Mouse (Mus musculus) liver, postnatal 0 days (tissue): Measurements from ENCODE around the gene Lingo2. TPM values are rescaled to one million over a fixed set of nuclear protein-coding genes. Genes with fewer than 3 reads are reported as not detected.
"Not testable (repeated sequence)": the region's sequence is repeated elsewhere in the genome, so short reads cannot be mapped to it uniquely, and the experiment has no call there.

Source experiments
- ATAC-seq: fragments of 200-750 bp; cut with Nextera tagmentation; 2 replicates; pipeline ENCODE4 v1.8.0; 2017; ENCODE audit warnings: mild to moderate bottlenecking, moderate library complexity
- DNase-seq: peaks from one replicate; pipeline ENCODE4 v3.0.0-alpha.2; 2016
- H3K27ac ChIP-seq: fragments of 300-500 bp; sonication (generic); 2 replicates; pipeline ENCODE4 v1.5.1; 2014; ENCODE audit warnings: antibody characterized with exemption, moderate library complexity, mild to moderate bottlenecking, low read depth
- H3K27me3 ChIP-seq: fragments of 300-500 bp; sonication (generic); 2 replicates; pipeline ENCODE4 v1.6.1; 2014; ENCODE audit warnings: low read length, control low read depth, mixed read lengths; ENCODE audit not compliant: insufficient read depth
- H3K36me3 ChIP-seq: fragments of 300-500 bp; sonication (generic); replicated peaks from 2 replicates; pipeline ENCODE4 v1.6.1; 2014; ENCODE audit warnings: mild to moderate bottlenecking, control low read depth, low read length, moderate library complexity, mixed read lengths; ENCODE audit not compliant: insufficient read depth
- H3K4me1 ChIP-seq: fragments of 300-500 bp; sonication (generic); 2 replicates; pipeline ENCODE4 v1.6.1; 2014; ENCODE audit warnings: antibody characterized with exemption, mild to moderate bottlenecking, control low read depth; ENCODE audit not compliant: insufficient read depth
- H3K4me2 ChIP-seq: fragments of 300-500 bp; sonication (generic); 2 replicates; pipeline ENCODE4 v1.6.1; 2014; ENCODE audit warnings: low read depth, mild to moderate bottlenecking, low read length, moderate library complexity, mixed read lengths
- H3K4me3 ChIP-seq: fragments of 300-500 bp; sonication (generic); 2 replicates; pipeline ENCODE4 v1.5.1; 2014; ENCODE audit warnings: low read depth, low read length
- H3K9ac ChIP-seq: fragments of 300-500 bp; sonication (generic); replicated peaks from 2 replicates; pipeline ENCODE4 v1.6.1; 2014; ENCODE audit warnings: mild to moderate bottlenecking, moderate library complexity
- H3K9me3 ChIP-seq: fragments of 300-500 bp; sonication (generic); 2 replicates; pipeline ENCODE4 v1.6.1; 2016; ENCODE audit warnings: mild to moderate bottlenecking, control low read depth, low read length, mixed read lengths
- CTCF ChIP-seq: sonication (generic); IDR thresholded peaks from 2 replicates; pipeline ENCODE4 v1.5.1; 2016; ENCODE audit warnings: antibody characterized with exemption, low read depth
- EP300 ChIP-seq: IDR thresholded peaks from 2 replicates; pipeline ENCODE4 v1.6.1; 2016; ENCODE audit warnings: antibody characterized with exemption, low read depth, mild to moderate bottlenecking
- WGBS: fragments of 180-500 bp; shearing (Covaris S2); extraction: QIAGEN DNeasy Blood & Tissue Kit; methylation state at CpG from one replicate; pipeline ENCODE4 v1.1.7; 2014; ENCODE audit not compliant: insufficient replicate concordance; 5-methylcytosine and 5-hydroxymethylcytosine counted together
- polyA plus RNA-seq: library from polyadenylated mRNA; unstranded; fragments of >200 nt; fragmentation: Nextera tagmentation; extraction: Ambion mirVana; gene quantifications from 2 replicates; pipeline ENCODE4 v1.2.1, GENCODE M21; 2015

Lingo2 gene
- polyA plus RNA-seq, 1 experiment from 2014 or later = not detected

DNA sequence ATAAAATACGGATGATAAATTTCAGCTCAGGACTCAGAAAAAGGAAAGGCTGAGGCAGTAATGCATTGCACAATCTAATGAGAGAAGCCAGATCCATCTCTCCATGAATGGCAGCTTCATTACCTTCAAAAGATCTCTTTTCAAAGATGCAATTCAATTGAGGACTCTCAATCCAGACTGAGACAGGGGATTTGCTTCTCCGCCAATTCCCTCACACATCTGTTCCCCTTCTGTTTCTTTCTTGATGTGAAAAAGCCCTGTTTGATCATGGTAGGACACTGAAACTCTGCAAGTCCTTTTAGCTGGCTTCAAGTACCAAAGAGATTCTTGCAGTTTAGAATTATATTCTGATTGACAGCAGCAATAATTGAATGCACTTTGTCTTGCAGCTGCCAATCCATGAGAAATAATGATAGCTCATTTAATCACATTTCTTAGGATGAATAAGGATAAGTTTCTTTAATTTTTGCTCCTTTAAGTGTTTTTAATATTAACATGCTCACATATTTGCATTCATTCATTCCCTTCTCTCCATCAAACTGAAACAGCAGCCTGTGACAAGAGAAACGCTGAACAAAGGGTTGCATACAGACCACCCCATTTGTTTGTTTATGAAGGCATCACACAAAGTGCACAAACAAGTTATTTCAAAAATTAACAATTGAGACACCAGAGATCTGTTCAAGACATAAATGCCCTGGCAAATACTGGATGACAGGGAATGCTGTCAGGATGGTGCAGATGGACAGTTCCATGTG lies 870.3 kb downstream of the Lingo2 start:
- H3K27me3 ChIP-seq = no peaks in the 10 kb centered on the region
- no peak overlapping the region for H3K9ac ChIP-seq
- TF ChIP-seq EP300 = no peak
- TF ChIP-seq CTCF = no peak
- DNase-seq (no peak), ATAC-seq (no peak)
- H3K27ac ChIP-seq = no peak overlapping the region
- 79% methylated on average over 3 of the region's 3 CpGs for WGBS
- H3K4me3 ChIP-seq = no peak overlapping the region
- H3K4me2 ChIP-seq = no peak overlapping the region
- no peaks in the 10 kb centered on the region for H3K9me3 ChIP-seq
- H3K4me1 ChIP-seq = no peaks in the 10 kb centered on the region
- no peaks in the 10 kb centered on the region for H3K36me3 ChIP-seq

DNA sequence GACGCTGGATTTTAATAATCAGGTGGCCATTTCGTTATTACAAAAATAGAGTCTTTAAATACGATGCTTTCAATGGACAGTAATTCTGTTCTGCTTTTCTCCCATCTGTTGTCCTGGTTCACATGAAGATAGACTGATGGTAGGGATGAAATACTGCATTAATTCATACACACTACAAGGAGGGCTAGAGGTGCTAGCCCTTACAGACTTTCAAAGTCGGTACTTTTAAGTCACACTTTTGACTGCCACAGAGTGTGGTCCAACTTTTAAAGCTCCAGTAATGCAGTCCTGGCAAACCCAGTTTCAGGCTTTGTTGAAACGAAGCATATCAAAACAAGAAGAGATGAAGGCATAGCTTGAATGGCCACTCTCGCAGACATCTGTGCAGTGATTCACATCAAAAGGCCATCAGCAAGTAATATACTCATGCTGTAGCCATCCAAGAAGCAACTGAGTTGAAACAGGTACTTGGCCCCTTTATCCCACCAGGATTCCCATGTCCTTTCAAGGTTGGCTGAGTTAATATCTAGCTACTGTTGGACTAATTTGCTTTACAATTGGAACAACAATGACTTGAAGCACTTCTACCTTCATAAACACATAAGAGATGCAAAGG lies 872.5 kb downstream of the Lingo2 start:
- 74% methylated on average over 6 of the region's 6 CpGs for WGBS
- ATAC-seq (no peak), DNase-seq (no peak)
- no peak overlapping the region for H3K27ac ChIP-seq
- H3K27me3 ChIP-seq = no peaks in the 10 kb centered on the region
- no peaks in the 10 kb centered on the region for H3K9me3 ChIP-seq
- H3K4me3 ChIP-seq = no peak overlapping the region
- no peaks in the 10 kb centered on the region for H3K36me3 ChIP-seq
- H3K4me2 ChIP-seq = no peak overlapping the region
- no peak overlapping the region for H3K9ac ChIP-seq
- no peaks in the 10 kb centered on the region for H3K4me1 ChIP-seq
- no peak for TF ChIP-seq CTCF
- TF ChIP-seq EP300 = no peak

DNA sequence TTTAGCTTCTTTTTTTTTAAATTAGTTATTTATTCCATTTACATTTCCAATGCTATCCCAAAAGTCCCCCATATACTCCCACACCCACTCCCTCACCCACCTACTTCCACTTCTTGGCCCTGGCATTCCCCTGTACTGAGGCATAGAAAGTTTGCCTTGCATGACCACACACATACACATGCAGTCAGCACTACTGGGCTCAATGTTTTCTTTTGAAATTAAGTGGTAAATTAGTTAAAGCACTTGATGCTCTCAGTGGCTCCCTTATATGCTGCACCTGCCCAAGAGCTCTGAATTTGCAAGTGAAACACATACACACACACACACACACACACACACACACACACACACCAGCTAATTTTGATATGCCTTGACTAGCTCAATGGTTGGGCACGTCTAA lies 886.8 kb downstream of the Lingo2 start:
- DNase-seq, H3K4me2 ChIP-seq, H3K9me3 ChIP-seq, H3K9ac ChIP-seq, H3K36me3 ChIP-seq, H3K27me3 ChIP-seq, ATAC-seq, H3K27ac ChIP-seq, H3K4me1 ChIP-seq, H3K4me3 ChIP-seq: not testable (repeated sequence)
- 50% methylated on average over 1 of the region's 1 CpGs for WGBS

DNA sequence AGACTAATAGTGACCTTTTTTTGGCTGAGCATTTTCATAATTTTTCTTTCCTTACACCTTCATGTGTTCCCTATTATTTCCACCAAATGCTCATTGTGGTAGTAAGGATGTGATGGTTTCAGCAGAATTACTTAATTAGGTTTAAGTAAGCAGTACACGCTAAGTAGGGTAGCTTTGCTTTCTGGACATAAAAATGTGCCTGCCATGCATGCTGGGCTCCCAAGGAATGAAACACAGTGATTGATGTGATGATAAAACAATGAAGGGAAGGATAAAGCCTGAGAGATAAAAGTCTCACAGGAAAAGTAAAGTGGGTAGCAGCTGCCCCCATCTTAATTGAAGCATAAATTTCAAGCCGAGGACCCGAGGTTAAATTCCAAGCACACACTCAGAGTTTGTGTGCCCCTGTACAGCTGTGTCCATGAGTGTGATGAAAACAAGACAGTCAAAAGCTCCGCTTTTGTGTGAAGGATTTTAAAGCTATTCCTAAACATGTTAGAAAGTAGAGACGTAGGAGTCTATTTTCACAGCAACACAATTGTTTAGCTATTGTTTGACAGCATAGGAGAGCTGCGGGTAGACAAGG lies 898.7 kb downstream of the Lingo2 start:
- H3K9me3 ChIP-seq = no peaks in the 10 kb centered on the region
- H3K27ac ChIP-seq = no peak overlapping the region
- H3K27me3 ChIP-seq = no peaks in the 10 kb centered on the region
- no peak overlapping the region for H3K4me2 ChIP-seq
- no peak overlapping the region for H3K4me3 ChIP-seq
- H3K4me1 ChIP-seq = no peaks in the 10 kb centered on the region
- H3K9ac ChIP-seq = no peak overlapping the region
- WGBS = 65% methylated on average over 6 of the region's 6 CpGs
- TF ChIP-seq EP300 (no peak), CTCF (no peak)
- DNase-seq = no peak
- H3K36me3 ChIP-seq = no peaks in the 10 kb centered on the region
- ATAC-seq = no peak

DNA sequence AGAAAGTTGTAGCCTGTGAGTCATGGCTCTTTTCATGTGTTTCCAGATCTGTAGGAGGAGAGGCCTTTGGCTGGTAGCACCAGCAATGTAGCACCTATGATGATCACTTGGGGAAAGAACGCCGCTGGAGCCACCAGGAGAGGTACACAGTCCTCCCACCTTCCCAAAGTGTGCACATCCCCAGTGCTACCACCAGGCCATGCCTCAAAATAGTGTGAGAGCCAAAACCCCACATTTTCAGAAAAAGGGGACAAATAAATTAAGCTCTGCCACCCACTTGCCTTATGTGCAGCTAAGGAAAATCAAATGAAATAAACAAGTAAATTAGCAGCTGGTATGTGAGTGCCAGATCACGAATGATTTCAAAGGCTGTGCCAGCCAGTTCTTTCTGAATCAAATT lies 911.2 kb downstream of the Lingo2 start:
- Histone ChIP-seq H3K4me3 (no peak overlapping the region), H3K36me3 (no peaks in the 10 kb centered on the region), H3K9me3 (no peaks in the 10 kb centered on the region), H3K27ac (no peak overlapping the region), H3K9ac (no peak overlapping the region), H3K27me3 (no peaks in the 10 kb centered on the region), H3K4me2 (no peak overlapping the region), H3K4me1 (no peaks in the 10 kb centered on the region)
- DNase-seq (no peak), ATAC-seq (no peak)
- WGBS = 74% methylated on average over 3 of the region's 3 CpGs
- TF ChIP-seq EP300 = no peak
- TF ChIP-seq CTCF = no peak

DNA sequence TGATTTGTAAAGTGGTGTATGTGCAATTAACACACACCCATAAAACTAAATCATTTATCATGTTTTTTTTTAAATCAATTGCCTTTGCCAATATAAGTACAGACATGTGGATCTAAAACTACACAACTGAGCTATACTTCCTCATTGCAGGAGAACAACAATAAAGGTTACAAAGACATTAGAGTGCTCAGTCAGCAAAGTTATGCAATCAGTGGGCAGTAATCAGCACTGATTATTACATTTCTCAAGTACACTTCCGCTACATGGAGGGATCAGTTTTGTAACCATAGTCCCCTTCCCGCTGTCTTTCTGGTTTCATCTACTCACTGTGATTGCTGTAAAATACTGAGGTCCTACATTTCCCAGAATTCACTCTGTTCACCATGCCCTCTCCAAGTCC lies 912.8 kb downstream of the Lingo2 start:
- Histone ChIP-seq H3K27ac (no peak overlapping the region), H3K4me3 (no peak overlapping the region), H3K9me3 (no peaks in the 10 kb centered on the region), H3K27me3 (no peaks in the 10 kb centered on the region), H3K9ac (no peak overlapping the region), H3K4me1 (no peaks in the 10 kb centered on the region), H3K36me3 (no peaks in the 10 kb centered on the region), H3K4me2 (no peak overlapping the region)
- ATAC-seq (peak; percentile 21; the same call in 1 of the 2 replicates), DNase-seq (no peak)
- 62% methylated on average over 2 of the region's 2 CpGs for WGBS
- no peak for TF ChIP-seq CTCF
- no peak for TF ChIP-seq EP300
